Mouse (Mus musculus): ENCODE results near the gene Plcb4. TPM values are rescaled to one million over a fixed set of nuclear protein-coding genes. Genes with fewer than 3 reads are reported as not detected.

Gene Plcb4
- total and polyA plus RNA-seq, 3 experiments, result not detected

DNA sequence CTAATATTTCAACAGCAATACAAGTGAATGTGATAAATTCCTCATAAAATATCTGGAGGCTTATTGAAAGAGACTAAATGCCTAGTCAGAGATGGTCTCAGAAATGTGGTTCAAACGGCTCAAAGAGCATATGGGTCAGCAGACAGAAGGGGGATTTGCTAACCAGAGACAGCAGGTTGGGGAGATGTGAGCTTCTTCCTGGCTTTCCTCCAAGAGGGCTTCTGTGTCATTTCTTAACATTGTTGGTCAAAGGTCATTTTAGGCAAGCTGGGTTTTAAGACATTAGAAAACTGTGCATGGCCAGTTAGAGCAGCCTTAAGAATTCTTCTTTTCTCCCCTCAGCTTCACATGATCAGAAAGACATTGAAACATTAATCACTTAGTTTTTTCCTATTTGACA lies 178.9 kb downstream of the Plcb4 start:
- dilution Hi-C loops (cut with MboI; ENCODE audit: extremely low pct_ligation_motif_present, extremely low pct_unique_long_range_greater_than_20kb, low sequenced_read_pairs) (no loop called here), in situ Hi-C loops (cut with MboI; ENCODE audit: low pct_ligation_motif_present, low pct_unique_long_range_greater_than_20kb, low sequenced_read_pairs) (no loop called here)
- no peaks in the 10 kb centered on the region for H3K36me3 ChIP-seq (replicated peaks in 1 of 2; ENCODE audit: control insufficient read depth in 1 of 2, insufficient read depth in 1 of 2, low read length in 1 of 2)
- H3K9me3 ChIP-seq (replicated peaks; ENCODE audit: low read length), result peaks cover 52% of the 10 kb centered on the region
- no peaks in the 10 kb centered on the region for H3K79me2 ChIP-seq (replicated peaks; ENCODE audit: control insufficient read depth, extremely low read depth, insufficient read depth, poor library complexity, severe bottlenecking)
- no peak overlapping the region for H3K27ac ChIP-seq (ENCODE audit: insufficient read depth, low read depth)
- H3K4me2 ChIP-seq (ENCODE audit: insufficient read depth, low read depth, poor library complexity, severe bottlenecking), result no peak overlapping the region
- no peaks in the 10 kb centered on the region for H3K27me3 ChIP-seq (replicated peaks)
- DNase-seq (ENCODE audit: extremely low read depth), result no peak
- TF ChIP-seq MAZ (IDR thresholded peaks at IDR 0.05; ENCODE audit: low read depth, low read length) (no peak), USF1 (IDR thresholded peaks at IDR 0.05; ENCODE audit: low read depth, low read length) (no peak), ELF1 (IDR thresholded peaks at IDR 0.05; ENCODE audit: low read depth, low read length) (no peak), BHLHE40 (IDR thresholded peaks at IDR 0.05; ENCODE audit: low read depth, low read length) (no peak), EP300 (IDR thresholded peaks at IDR 0.05; ENCODE audit: low read length) (no peak), CHD2 (IDR thresholded peaks at IDR 0.05; ENCODE audit: low read length) (no peak), JUN (IDR thresholded peaks at IDR 0.05; ENCODE audit: insufficient read depth, low read depth, low read length) (no peak), HCFC1 (IDR thresholded peaks at IDR 0.05; ENCODE audit: low read depth, low read length) (no peak), SIN3A (IDR thresholded peaks at IDR 0.05; ENCODE audit: low read length) (no peak), SMC3 (IDR thresholded peaks at IDR 0.05; ENCODE audit: low read depth, low read length) (no peak), POLR2AphosphoS2 (IDR thresholded peaks at IDR 0.05; ENCODE audit: low read depth, low read length) (no peak), TBP (conservative IDR thresholded peaks at IDR 0.05; ENCODE audit: low read depth, low read length) (no peak), IRF4 (IDR thresholded peaks at IDR 0.05; ENCODE audit: low read depth, low read length) (no peak), CTCF (conservative IDR thresholded peaks at IDR 0.05 in 1 of 2, IDR thresholded peaks at IDR 0.05 in 1 of 2; ENCODE audit: low read depth in 2 of 2, low read length in 2 of 2) (no peak), ZNF384 (IDR thresholded peaks at IDR 0.05; ENCODE audit: low read depth, low read length) (no peak)
- no peaks in the 10 kb centered on the region for H3K4me1 ChIP-seq (ENCODE audit: control insufficient read depth in 1 of 2, insufficient read depth in 2 of 2)
- no peak overlapping the region for H3K4me3 ChIP-seq (replicated peaks in 1 of 3; ENCODE audit: low read depth in 2 of 3, low read length in 2 of 3, poor library complexity in 1 of 3)
- H3K9ac ChIP-seq (ENCODE audit: insufficient read depth, low read depth), result no peak overlapping the region

GRCm38 (mm10) chr2:135838135-135838534 lies 179.3 kb downstream of the Plcb4 start:
- no peak for DNase-seq (ENCODE audit: extremely low read depth)
- H3K4me1 ChIP-seq (ENCODE audit: control insufficient read depth in 1 of 2, insufficient read depth in 2 of 2), result no peaks in the 10 kb centered on the region
- H3K79me2 ChIP-seq (replicated peaks; ENCODE audit: control insufficient read depth, extremely low read depth, insufficient read depth, poor library complexity, severe bottlenecking), result no peaks in the 10 kb centered on the region
- no peaks in the 10 kb centered on the region for H3K36me3 ChIP-seq (replicated peaks in 1 of 2; ENCODE audit: control insufficient read depth in 1 of 2, insufficient read depth in 1 of 2, low read length in 1 of 2)
- in situ Hi-C loops (cut with MboI; ENCODE audit: low pct_ligation_motif_present, low pct_unique_long_range_greater_than_20kb, low sequenced_read_pairs) (no loop called here), dilution Hi-C loops (cut with MboI; ENCODE audit: extremely low pct_ligation_motif_present, extremely low pct_unique_long_range_greater_than_20kb, low sequenced_read_pairs) (no loop called here)
- H3K4me3 ChIP-seq (replicated peaks in 1 of 3; ENCODE audit: low read depth in 2 of 3, low read length in 2 of 3, poor library complexity in 1 of 3), result no peak overlapping the region
- TF ChIP-seq MAX (IDR thresholded peaks at IDR 0.05; ENCODE audit: low read length), result no peak
- TF ChIP-seq USF1 (IDR thresholded peaks at IDR 0.05; ENCODE audit: low read depth, low read length), result no peak
- no peak for TF ChIP-seq ZKSCAN1 (IDR thresholded peaks at IDR 0.05; ENCODE audit: borderline replicate concordance, low read depth, low read length)
- no peak for TF ChIP-seq CHD2 (IDR thresholded peaks at IDR 0.05; ENCODE audit: low read length)
- no peak for TF ChIP-seq ZNF384 (IDR thresholded peaks at IDR 0.05; ENCODE audit: low read depth, low read length)
- TF ChIP-seq CTCF (conservative IDR thresholded peaks at IDR 0.05 in 1 of 2, IDR thresholded peaks at IDR 0.05 in 1 of 2; ENCODE audit: low read depth in 2 of 2, low read length in 2 of 2), result no peak
- TF ChIP-seq MYC (IDR thresholded peaks at IDR 0.05; ENCODE audit: low read depth, low read length), result no peak
- no peak for TF ChIP-seq SIN3A (IDR thresholded peaks at IDR 0.05; ENCODE audit: low read length)
- H3K27me3 ChIP-seq (replicated peaks), result no peaks in the 10 kb centered on the region
- no peak overlapping the region for H3K4me2 ChIP-seq (ENCODE audit: insufficient read depth, low read depth, poor library complexity, severe bottlenecking)
- no peak overlapping the region for H3K9ac ChIP-seq (ENCODE audit: insufficient read depth, low read depth)
- no peak overlapping the region for H3K27ac ChIP-seq (ENCODE audit: insufficient read depth, low read depth)
- peaks cover 51% of the 10 kb centered on the region for H3K9me3 ChIP-seq (replicated peaks; ENCODE audit: low read length)

All from CH12.LX (cell line).